Mouse (Mus musculus): ENCODE results near the gene Elp5.

Gene Elp5

GRCm38 (mm10) chr11:70015677-70016076 lies 33.4 kb upstream of the Elp5 start:
- no peak for DNase-seq (ENCODE audit: low read depth, low spot score)

DNA sequence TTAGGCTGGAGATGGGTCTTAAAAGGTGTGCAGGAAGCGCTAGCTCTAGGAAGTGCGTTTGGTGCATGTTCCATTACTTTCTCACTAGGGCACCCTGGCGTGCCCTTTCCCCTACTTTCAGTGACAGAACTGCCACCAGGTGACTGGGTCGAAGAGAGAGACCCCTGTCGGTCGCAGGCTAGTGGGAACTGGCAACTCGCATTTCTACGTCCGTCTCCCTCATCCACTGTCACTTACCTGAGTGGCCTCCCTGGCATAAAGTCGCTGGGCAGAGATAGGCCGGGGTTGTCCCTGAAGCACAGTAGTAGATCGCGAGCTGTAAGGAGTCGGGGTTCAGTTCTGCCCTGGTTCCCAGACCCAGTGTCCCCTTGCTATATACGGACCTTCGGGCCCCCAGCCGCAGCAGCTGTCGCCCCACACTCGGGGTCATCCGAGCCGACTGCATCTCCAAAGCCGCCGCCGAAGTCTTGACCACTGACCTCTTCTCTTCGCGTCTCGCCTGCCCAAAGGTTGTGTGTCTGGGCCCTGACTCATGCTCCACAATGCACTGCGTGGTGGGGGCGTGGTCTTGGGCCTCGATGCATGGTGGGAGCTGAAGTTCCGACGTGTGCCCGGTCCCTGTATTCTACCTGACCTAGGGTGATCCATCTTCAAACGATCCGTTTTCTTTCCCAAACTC lies 32.7 kb upstream of the Elp5 start, which contains the start of gene Acadvl:
Gene Acadvl, minus strand, starts transcription at position 532 of the 679 bp plus-strand sequence.
- peak; percentile 81 for DNase-seq (ENCODE audit: low read depth, low spot score)

DNA sequence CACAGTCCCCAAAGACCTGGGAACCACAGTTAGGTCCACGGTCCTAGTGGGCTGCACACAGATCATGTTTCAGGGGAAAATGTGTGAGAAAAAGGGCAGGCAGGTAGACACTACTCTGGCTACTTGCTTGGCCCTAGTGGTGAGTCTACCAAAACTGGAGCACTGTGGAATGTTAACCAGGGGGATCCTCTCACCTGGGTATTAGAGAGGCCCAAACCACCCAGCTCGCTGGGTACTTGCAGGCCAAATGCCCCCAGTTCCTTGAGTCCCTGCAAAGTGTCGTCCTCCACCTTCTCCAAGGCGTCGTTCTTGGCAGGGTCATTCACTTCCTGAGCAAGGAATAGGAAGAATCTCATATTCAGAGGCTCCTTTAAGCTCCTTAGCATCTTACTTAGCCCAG lies 31.7 kb upstream of the Elp5 start:
- no peak for DNase-seq (ENCODE audit: low read depth, low spot score)

GRCm38 (mm10) chr11:70013408-70013807 lies 31.1 kb upstream of the Elp5 start:
- DNase-seq (ENCODE audit: low read depth, low spot score): no peak

DNA sequence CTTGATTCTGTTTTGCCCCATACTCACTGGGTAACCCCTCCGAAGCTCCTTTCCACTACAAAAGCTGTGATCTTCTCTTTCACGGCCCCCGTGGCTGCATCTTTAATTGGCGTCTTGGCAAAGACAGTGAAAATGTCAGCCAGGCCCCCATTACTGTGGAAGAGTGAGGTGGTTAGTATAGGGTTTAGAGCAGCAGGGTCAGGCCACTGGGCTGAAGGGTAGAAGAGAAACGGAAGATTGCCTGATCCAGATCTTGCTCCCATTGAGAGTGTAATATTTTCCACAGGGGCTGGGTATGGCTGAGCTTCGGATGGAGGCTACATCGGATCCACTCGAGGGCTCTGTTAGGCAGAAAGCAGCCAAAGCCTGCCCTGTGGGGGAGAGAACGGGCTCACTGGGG lies 30.6 kb upstream of the Elp5 start:
- no peak for DNase-seq (ENCODE audit: low read depth, low spot score)

GRCm38 (mm10) chr11:70010961-70011360 lies 28.6 kb upstream of the Elp5 start:
- DNase-seq (ENCODE audit: low read depth, low spot score): no peak

DNA sequence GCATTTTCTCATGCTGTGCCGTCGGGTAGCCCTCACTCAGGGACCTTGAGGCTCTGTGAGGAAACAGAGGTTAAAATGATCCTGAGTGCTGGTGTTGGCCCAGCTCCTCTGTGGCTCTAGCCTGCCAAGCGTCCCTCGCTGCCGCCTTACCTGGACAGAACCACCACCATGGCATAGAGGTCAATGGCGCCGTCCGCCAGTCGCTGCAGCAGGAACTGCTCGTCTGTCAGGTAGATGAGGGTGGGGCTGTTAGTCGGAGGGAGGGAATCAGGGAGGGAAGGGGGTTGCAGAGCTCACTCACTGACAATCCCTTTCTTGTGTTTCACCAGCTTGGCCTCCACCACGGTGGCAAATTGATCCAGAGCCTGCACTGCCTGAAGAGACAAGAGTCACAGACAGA lies 28.2 kb upstream of the Elp5 start:
- DNase-seq (ENCODE audit: low read depth, low spot score): no peak

DNA sequence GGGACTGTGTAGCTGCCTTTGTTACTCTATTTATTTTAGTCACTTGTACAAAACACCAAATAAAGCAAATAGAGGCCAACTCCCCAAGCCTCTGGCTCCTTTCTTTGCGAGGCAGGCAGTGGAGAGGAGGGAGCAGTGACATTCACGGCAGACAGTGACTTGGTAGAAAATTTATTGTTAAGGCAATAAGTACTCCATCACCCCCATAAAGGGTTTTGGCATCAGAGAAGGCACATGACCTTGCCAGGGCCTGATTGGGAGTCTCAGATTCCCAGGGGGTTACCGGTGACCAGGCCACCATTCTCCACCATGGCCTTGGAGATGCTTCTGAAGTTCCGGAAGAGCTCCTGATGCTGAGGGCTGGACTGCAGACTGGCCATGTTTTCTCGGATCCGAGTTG lies 27.7 kb upstream of the Elp5 start:
- DNase-seq (ENCODE audit: low read depth, low spot score): no peak

DNA sequence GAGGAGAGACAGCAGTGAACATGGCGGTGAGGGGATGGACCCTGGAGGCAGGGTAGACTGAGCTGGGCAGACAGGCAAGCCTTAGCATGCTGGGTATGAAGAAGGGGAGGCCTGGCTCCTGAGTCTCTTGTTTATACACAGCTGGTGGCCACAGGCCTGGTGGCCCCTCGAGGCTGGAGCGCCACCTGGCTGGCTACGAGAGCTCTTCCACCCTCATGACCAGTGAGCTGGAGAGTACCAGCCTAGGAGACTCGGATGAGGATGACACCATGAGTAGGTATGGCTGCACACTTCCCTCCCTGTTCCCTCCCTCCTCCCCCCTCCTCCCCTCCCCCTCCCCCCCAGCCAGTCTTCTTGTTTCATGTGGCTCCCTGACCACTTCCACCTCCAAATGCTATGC lies 23.2 kb upstream of the Elp5 start:
- DNase-seq (ENCODE audit: low read depth, low spot score): no peak

DNA sequence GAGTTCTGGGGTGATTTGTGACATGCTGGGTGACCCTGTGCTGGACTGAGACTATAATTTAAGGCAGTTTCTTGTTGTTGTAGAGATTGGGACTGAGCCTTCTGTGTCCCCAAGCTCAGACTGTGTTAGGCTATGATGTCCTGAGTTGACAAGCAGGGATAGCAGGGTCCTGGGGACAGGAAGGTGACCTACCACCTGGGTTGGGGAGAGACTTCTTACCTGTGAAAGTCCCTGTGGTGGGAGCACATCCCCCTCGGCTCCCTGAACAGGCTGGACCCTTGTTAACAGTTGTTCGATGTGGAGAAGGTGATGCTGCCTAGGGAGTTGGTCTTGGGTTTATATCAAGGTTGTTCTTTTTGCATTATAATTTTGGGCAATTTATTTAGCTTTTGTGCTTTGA lies 20.2 kb upstream of the Elp5 start:
- no peak for DNase-seq (ENCODE audit: low read depth, low spot score)

GRCm38 (mm10) chr11:70001865-70002264 lies 19.5 kb upstream of the Elp5 start:
- peak; percentile 66 for DNase-seq (ENCODE audit: low read depth, low spot score)

DNA sequence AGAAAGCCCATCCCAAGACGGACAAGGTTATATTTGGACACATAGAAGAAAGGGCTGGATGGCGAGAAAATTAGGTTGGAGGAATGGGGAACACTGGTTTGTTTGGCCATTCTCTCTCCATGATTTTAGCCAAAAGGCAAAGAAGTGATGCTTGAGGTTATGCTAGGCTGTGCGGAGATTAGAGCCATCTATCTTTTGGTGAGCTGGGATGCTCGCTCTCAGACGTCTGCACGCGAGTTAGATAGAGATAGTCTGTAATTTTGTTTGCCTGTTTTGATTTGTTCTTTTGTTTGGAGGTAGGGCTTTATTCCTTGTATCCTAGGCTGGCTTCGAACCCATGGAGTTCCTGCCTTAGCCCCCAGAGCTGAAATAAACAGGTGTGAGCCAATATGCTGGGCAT lies 18.8 kb upstream of the Elp5 start:
- DNase-seq (ENCODE audit: low read depth, low spot score): no peak

DNA sequence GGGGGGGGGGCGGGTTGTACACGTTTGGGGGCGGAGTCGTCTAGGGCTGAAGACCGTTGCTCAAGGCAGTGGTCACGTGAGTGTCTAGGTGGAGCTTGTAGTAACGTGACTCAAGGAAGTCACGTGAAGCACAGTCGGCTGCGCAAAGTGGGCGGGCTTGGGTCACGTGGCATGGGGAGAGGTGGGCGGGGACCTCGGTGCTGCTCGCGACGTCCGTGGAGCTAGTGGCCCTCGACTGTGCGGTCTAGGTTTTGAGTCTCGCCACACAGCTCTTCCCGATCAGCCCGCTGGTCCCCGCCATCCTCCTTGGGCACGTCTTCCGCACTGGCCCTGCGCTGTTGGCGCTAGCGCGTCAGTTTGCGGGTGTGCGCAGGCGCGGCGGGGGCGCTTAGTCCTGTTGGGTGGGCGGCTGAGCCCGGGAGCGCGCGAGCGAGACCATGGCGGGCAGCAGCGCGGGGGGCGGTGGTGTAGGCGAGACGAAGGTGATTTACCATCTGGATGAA lies 18.1 kb upstream of the Elp5 start, which contains the start of gene Dvl2:
Gene Dvl2, plus strand, starts transcription at position 200 of the 503 bp plus-strand sequence.
- DNase-seq (ENCODE audit: low read depth, low spot score): peak; percentile 96

DNA sequence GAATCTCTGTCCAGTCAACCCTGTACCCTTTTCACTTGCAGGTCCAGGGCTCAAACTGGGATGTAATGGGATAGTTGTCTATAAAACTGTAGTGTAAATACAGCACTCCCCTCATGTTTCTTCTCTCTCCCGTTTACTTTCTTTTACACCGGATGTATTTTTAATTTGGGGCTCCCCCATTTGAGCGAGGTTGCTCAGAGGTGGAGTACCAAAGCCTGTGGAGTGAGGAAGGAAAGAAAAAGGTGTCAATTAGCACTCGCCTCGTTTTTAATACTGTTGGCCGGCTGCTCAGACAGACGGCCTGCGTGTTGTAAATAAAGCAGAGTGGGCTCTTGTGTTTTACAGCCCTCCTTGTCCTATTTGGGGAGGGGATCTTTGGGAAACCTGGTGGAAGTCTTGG lies 17.3 kb upstream of the Elp5 start:
- DNase-seq (ENCODE audit: low read depth, low spot score): no peak

- no peak for DNase-seq (ENCODE audit: low read depth, low spot score)
Observed at GRCm38 (mm10) chr11:69998567-69999491, 16.5 kb upstream of the Elp5 start.

- peak; percentile 87 for DNase-seq (ENCODE audit: low read depth, low spot score)
Observed at GRCm38 (mm10) chr11:69997070-69997509, 14.8 kb upstream of the Elp5 start.

- DNase-seq (ENCODE audit: low read depth, low spot score): peak; percentile 53
Observed at GRCm38 (mm10) chr11:69996161-69997061, 14.1 kb upstream of the Elp5 start.

GRCm38 (mm10) chr11:69995391-69995960 lies 13.2 kb upstream of the Elp5 start, which contains the start of gene Phf23:
Phf23 (plus strand) TSS chr11:69995777.
- peak; percentile 99 for DNase-seq (ENCODE audit: low read depth, low spot score)

GRCm38 (mm10) chr11:69994401-69995090 lies 12.2 kb upstream of the Elp5 start:
- DNase-seq (ENCODE audit: low read depth, low spot score): no peak

- no peak for DNase-seq (ENCODE audit: low read depth, low spot score)
Observed at GRCm38 (mm10) chr11:69992932-69993331, 10.6 kb upstream of the Elp5 start.

Measured in mesoderm, embryonic 11.5 days (tissue).